Comparison of ENCODE assay signal across 8 mouse cellular contexts in genomic region chr8:10760851-10761693, GRCm38 (mm10).
A peak's percentile ranks its signal among the peaks of the same experiment; 100 is the strongest.
DNase-seq lines count a peak whose midpoint lies in the region; ATAC-seq lines count a peak whose summit lies in the region.

No protein-coding gene starts in this region.

- peaks cover 38% of the 10 kb centered on the region for H3K4me1 ChIP-seq in forebrain, embryonic 12.5 days
- H3K4me1 ChIP-seq in lung, embryonic 16.5 days (replicated peaks; ENCODE audit: control insufficient read depth, insufficient read depth, low read length), result peaks cover 15% of the 10 kb centered on the region

- no peaks in the 10 kb centered on the region for H3K36me3 ChIP-seq in forebrain, embryonic 12.5 days (replicated peaks)
- H3K36me3 ChIP-seq in lung, embryonic 16.5 days (ENCODE audit: control insufficient read depth, insufficient read depth, low read length), result no peaks in the 10 kb centered on the region

- intact Hi-C loops in heart, postnatal 14 days (cut with DNase I), result no loop called here

- H3K9ac ChIP-seq in forebrain, embryonic 12.5 days, result peak overlapping the region; percentile 48
- 0 out of 2 replicates have a peak overlapping the region, but pooled peaks have one; percentile 3 for H3K9ac ChIP-seq in lung, embryonic 16.5 days (ENCODE audit: low read length)

- no peaks in the 10 kb centered on the region for H3K9me3 ChIP-seq in forebrain, embryonic 12.5 days
- no peaks in the 10 kb centered on the region for H3K9me3 ChIP-seq in lung, embryonic 16.5 days (ENCODE audit: control insufficient read depth, low read length)

- WGBS in forebrain, embryonic 12.5 days, result 1% methylated on average over 17 of the region's 17 CpGs
- WGBS in lung, embryonic 16.5 days, result 5% methylated on average over 17 of the region's 17 CpGs

- peak overlapping the region; percentile 97 for H3K27ac ChIP-seq in forebrain, embryonic 12.5 days
- H3K27ac ChIP-seq in lung, embryonic 16.5 days (ENCODE audit: low read length), result peak overlapping the region; percentile 88

- 0 out of 2 replicates have a peak, but pooled peaks cover 5% of the 10 kb centered on the region for H3K27me3 ChIP-seq in forebrain, embryonic 12.5 days
- H3K27me3 ChIP-seq in lung, embryonic 16.5 days (ENCODE audit: control insufficient read depth, insufficient read depth, low read depth, low read length), result no peaks in the 10 kb centered on the region

- ATAC-seq in forebrain, embryonic 12.5 days (ENCODE audit: low FRiP score), result peak; percentile 93
- peak; percentile 95 for ATAC-seq in lung, embryonic 16.5 days (ENCODE audit: low read depth)

- no peak overlapping the region; the same call in 1 of the 2 replicates for H3K4me3 ChIP-seq in forebrain, embryonic 12.5 days (replicated peaks)
- no peak overlapping the region for H3K4me3 ChIP-seq in lung, embryonic 16.5 days (ENCODE audit: low read length)

- peak overlapping the region; percentile 40 for H3K4me2 ChIP-seq in forebrain, embryonic 12.5 days
- peak overlapping the region; percentile 6 for H3K4me2 ChIP-seq in lung, embryonic 16.5 days (ENCODE audit: low read depth, low read length)

- peak; percentile 42 for DNase-seq in layer of hippocampus, adult 11-12 months (ENCODE audit: low spot score)
- DNase-seq in layer of hippocampus, adult 9-10 months (ENCODE audit: low spot score), result no peak
- DNase-seq in heart, postnatal 14 days, result peak; percentile 26 to 39
- peak; percentile 58 for DNase-seq in kidney, postnatal 10 days
- peak; percentile 6 for DNase-seq in skeletal muscle tissue, adult 2 months (ENCODE audit: low read depth, low spot score)
- no peak for DNase-seq in thymus, postnatal 36 days

Comparison
In these comparisons a context has a peak if more than half of its experiments do, and no peak if none do; other contexts are left out.
1. DNase-seq: peak in layer of hippocampus, adult 11-12 months (single experiment), heart, postnatal 14 days (2 of 2), kidney, postnatal 10 days (single experiment) and skeletal muscle tissue, adult 2 months (single experiment); none in layer of hippocampus, adult 9-10 months (single experiment) and thymus, postnatal 36 days (0 of 2).